Mouse (Mus musculus): ENCODE measurements around the gene Pitpnm3.
A peak's percentile ranks its signal among the peaks of the same experiment; 100 is the strongest.

The Pitpnm3 gene

DNA sequence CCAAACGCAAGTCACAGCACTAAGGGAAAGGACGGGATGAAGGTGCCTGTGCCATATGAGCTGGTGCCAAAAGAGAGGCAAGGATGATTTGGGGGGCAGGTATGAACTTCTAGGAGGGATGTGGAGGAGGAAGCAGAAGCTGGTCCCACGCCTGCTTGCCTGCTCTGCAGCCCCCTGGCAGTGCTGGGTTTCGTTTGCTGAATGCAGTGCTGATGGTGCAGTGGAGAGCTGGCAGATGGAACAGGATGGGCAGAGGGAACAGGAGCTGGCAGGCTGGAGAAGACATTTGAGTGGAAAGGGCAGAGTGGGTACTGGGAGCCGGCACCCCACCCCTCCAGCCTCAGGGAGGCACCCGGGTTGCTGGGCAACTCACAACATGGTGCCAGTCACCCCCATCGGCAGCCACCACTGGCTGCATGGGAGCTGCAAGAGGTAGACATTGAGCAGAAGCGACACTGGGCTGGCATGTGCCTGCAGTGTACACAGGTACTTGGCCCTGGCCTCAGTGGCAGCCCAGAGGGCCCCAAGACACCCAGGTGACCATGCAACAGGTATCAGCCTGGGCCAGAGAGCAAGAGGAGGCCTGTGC is 86.3 kb downstream of the Pitpnm3 start:
- no peak for DNase-seq

DNA sequence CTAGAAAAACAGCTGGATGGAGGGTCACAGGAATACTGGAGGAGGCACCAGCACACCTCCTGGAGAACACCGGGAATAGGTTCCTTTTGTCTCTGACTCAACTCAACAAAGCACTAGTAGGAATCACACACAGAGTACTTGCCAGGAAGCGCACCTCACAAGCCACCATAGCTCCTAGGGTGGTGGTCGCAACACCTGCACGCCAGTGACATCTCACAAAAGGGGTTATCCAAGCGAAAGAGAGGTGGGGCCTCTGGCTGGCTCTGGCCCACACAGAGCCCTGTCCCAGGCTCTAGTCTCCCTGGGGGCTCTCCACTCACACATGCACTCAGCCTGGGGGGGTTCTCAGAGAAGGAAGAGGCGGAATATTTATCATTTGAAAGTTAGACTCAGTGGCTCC is 86.8 kb downstream of the Pitpnm3 start:
- DNase-seq: no peak

DNA sequence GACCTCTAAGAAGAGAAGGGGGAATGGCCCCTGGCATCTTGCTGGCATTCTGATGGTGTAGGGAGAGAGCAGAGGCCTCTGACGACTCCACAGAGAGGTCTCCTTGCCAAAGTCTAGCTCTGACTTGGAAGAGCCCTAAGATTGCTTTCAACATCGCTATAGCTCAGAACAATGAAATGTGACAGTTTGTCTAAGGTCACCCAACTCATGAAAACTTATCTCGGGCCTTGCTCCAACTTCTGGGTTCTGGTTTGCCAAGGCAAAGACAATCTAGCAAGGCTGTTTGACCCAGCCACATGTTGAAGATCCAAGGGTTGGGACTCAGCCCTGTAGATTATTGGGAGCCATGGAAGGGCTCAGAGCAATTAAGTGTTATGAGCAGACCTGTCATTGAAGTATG is 91.3 kb downstream of the Pitpnm3 start:
- DNase-seq: no peak

DNA sequence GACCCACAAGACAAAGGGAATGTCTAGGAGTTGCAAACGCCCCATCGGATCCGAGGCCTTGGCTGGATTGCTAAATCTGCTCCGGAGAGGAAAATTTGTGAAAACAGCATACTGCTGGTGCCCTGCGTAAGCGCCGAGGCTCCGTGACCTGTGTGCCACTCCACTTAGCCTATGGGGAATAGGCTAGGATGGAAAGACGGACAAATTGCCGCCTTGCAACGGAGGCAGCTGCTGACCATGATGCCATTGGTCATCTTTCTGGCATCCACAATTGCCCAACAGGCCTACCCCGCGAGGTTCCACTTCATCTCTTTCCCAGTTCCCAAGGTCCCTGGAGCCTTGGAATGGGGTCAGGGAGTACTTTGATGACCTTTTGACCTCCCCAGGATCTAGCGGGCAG is 92.9 kb downstream of the Pitpnm3 start:
- DNase-seq: no peak

DNA sequence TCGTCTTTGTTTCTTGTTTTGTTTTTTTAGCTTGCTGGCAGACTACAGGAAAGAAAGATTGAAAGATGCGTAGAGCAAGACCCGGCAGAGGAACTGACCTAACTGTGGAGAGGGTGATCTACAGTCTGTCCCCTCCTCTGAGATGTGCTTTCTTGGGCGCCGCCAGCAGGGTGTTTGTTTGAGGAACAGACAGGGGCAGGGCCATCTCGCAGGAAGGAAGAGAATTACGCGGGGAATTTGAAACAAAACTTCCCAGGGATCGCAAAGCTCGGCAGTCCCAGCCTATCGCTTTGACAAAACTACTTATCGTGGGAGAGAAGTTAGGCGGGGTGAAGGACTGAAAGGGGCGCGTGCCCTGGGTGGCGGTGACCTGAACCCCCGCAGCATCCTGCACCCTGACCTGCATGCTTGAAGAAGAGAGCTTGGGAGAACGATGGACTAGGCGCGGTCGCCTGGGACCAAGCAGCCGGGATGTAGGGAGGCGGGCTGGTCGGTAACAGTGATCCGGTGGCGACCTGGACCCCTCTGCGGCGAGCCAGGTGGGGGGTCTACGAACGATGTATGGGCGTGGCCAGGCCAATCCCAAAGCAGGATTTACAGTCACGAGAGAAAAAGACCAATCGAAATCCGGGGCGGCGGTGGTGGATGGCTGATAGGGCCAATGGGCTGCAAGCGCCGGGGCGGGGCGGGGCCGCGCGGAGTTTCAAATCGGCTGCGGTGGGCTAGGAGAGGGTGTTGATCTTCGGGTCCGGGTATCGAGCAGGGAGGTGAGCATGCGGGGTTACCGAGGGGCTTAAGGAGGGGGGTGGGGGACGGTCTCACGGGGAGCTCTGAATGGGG is 93.6 kb downstream of the Pitpnm3 start, which contains the start of gene Pimreg:
Gene Pimreg (plus strand): TSS at position 265 of the 840 bp plus-strand sequence.
- DNase-seq: peak; percentile 88

DNA sequence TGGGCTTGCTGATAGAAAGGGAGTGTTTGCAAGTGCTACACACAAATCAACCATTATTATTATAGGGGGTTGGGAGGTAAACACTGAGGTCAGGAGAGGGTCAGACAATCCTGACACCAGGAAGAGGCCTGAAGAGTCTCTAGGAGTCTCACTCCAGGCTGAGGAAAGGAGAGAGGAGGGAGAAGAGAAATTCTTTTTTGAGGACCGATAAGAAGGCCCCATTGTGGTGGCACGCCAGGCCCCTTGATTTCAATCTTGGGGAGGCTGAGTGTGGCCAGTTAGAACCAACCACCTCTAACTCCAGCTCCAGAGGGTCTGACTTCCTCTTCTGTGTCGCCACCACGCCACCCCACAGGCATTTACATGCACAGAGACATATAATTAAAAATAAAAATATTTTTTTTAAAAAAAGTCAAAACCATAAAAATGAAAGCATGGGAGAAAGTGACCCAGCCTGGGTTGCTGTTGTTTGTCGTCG is 94.2 kb downstream of the Pitpnm3 start:
- DNase-seq: no peak

DNA sequence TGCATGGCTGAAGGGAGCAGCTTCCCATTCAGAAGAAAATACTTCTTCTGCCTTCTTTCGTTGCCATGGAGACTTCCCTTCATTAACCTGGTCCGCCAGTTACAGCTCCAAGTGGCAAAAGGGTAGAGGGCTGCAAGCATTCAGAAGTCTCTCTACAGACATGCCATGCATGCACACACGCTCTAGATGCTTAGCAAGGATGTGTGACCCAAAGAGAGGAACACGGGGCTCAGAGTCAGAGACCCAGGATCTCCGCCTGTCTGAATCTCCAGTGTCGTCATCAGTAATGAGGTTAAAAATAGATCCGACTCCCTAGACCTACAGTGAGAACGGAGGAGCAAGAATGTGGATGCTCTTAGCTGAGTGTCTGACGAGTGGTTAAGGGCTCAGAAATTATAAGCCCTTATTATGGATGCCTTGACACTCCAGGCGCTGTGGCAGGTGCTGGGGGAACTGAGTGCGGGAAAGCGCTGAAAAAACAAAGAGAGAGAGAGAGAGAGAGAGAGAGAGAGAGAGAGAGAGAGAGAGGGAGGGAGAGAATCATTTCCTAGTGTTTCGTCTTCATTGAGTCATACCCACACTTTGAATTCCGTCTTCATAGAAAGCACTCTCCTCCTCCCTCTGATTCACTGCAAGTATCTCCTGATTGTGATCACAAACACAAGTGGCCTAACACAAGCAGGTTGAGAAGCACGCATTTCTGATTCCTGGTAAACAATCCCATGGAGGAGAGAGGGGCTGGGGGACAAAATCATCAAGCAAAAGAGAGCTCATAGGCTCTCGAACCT is 95.8 kb downstream of the Pitpnm3 start:
- DNase-seq: no peak

DNA sequence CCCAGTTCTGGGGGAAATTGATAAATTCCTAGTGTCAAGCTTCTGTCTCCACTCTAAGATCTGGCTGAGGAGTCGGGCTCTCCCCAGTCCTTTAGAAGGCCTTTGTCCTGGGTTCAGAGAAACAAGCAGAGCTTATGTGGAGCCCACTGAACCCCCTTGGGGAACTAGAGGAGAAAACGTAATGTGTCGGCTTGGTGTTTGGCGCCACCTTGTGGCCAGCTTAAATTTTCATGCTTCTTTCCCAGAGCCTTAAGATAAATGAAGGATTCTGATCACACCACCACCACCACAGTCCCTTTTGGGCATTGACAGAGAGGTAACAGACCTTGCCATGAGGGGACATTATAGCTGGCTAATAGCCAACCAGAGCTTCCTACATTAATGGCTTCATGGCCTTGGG is 97.6 kb downstream of the Pitpnm3 start:
- peak; percentile 79 for DNase-seq

DNA sequence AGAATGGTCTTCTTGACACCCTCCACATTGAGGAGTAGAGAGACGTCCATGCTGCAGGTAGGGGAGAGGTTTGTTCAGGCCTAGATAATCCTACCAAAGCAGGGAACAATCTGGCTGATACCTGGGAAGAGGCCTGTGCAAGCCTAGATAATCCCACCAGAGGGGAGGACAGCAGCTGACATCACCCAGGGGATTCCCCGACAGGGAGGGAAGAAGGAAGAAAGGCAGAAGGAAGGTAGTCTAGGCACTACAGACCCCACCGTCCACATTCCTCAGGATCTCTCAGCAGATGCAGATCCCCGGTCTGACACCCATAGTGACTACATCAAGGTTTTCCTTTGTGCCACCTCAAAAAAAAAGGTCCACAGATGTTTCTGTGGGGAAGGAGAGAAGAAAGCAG is 98.2 kb downstream of the Pitpnm3 start, which contains the start of gene Aipl1:
Gene Aipl1 (minus strand): TSS at position 101 of the 400 bp plus-strand sequence.
- no peak for DNase-seq

DNA sequence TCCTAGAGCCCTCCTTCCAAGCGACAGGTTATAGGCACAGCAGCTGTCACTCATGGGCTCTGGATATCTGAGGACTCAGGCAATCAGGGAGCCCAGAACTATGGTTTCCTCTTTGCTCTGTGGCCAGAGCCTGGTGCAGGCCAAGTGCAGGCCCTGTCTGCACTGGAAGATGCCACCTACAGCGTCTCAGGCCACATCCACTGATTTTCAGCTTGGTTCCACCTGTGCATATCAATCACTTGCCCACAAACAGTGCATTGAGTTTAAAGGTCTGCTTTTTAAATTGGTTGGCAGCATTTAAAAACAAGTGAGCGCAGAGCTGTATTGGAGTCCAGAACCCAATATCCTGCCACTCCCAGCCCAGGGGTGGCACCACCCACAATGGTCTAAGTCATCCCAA is 103.0 kb downstream of the Pitpnm3 start:
- no peak for DNase-seq

DNA sequence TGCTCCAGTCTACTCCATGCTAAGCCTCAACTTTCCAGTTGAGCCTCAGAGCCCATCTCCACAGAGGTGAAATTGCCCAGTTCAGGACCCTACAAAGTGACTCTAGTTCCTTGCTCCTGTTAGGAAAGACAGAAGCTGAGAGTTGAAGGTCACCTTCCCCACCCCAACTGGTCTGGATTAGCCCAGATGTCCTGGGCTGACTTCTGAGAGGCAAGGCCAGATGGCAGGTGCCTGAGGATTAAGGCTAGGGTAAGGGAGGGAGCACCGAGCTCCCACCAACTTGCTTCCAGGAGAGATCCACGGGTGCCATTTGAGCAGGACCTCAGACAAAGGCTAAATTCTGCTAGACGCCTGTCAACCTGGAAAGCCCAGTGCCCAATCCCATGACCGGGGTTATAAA is 103.5 kb downstream of the Pitpnm3 start:
- DNase-seq: no peak

DNA sequence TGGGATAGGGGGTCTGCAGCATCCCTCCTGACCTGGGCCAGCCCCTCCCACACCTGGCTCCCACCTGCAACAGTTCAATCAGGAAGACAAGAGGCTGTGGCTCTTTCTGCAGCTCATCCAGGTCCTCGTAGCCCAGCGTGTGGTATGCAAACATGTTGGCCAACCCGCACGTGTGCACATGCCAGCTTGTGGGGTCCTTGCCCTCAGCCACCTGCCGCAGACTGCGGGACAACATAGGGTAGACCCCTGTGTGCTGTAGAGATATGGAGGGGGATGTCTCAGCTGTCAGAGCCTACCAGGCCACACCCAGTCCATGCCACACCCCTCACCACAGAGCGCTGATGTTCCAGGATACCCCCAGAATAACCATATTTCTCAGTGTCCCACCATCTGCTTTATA is 104.2 kb downstream of the Pitpnm3 start:
- no peak for DNase-seq

DNA sequence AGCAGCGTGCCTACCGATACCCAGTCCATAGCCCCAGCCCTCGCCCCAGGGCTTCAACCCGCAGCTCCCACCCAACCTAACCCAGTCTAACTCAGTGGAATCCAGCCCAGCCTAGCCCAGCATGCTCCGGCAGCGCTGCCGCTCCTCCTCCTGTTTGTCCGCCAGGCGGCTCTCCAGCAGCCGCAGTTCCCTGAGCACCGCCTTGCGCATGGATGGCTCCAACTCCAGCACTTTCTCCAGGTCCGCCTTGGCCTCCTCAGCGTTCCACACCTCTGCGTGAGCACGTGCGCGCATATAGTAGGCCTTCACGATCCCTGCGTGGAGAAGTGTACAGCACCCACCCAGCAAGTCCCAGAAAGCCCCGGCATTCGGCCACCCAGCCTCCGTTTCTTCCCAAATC is 106.4 kb downstream of the Pitpnm3 start:
- peak; percentile 74 for DNase-seq

DNA sequence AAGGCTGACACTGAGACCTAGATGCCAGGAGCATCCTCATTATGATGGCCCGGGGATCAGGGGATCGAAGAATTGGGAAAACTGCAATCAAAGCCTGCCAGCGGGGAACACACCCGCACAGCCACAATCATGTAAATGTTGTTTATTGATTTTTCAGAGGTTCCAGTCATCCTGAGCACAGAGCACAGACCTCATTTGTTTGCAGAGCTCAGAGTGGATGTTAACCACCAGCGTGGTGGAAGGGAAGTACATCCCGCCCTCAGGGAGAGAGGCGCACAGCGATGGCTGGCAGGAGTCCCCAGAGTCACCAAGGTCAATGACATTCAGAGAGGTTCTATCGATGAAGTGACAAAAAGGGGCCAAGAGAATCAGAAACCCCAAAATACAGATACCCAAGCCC is 107.7 kb downstream of the Pitpnm3 start:
- DNase-seq: no peak

DNA sequence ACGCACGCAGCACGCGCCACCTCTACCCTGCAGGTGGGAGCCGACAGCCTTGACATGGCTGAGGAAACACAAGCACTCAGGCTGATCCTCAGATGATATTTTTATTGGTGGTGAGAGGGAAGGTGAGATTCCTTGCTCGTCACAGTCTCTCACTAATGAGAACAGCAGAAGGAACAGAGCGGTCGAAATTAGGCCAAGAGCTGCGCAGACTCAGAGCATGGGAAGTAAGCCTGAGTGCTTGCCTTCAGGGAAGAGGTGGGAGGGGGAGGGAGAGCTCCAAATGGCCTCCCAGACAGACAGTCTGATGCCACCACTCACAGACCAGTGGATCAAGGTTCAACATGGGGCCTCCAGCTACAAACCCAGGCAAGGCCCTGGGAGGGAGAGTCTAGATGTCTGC is 109.1 kb downstream of the Pitpnm3 start:
- no peak for DNase-seq

DNA sequence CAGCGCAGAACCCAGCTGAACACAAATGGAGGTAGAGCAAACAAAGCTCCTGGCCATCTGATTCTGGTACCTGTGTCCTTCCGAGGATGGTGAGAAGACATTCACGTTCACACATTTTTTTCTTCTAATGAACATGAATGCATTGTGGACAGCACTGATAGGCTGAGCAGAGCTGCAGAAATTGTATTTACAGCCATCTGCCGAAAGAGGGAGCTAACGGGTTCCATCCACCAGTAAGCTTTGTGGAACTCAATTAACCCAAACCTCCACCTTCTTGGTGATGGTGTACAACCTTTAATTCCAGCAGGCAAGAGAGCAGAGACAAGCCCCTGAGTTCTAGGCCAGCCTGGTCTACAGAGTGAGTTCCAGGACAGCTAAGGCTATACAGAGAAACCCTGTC is 109.7 kb downstream of the Pitpnm3 start:
- DNase-seq: no peak

DNA sequence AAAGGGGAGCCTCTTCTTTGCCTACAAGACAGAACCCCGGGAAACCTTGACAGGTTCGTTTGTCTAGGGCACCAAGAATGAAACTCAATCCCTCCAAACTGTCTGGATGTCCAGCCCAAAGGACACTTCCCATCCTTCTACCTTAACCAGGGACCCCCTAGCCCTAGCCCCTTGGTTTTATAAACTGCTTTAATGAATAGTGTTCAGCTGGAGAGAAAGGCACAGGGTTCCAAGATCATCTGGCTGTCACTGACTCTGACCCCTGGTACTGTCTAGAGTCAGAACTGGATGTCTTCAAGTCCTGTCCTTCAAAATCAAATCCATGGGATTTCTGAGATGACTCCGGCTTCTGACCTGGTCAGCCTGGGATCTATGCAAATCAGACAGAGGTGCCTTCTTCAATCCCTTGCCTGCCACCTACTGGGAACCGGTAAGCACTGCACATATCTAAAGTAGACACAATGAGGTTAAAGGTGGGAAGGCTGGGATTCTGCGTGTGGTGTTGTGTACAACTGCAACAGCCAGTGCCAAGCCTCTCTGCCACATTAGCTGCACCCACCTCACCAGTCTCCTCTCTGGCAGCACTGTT is 111.3 kb downstream of the Pitpnm3 start:
- peak; percentile 53 for DNase-seq

DNA sequence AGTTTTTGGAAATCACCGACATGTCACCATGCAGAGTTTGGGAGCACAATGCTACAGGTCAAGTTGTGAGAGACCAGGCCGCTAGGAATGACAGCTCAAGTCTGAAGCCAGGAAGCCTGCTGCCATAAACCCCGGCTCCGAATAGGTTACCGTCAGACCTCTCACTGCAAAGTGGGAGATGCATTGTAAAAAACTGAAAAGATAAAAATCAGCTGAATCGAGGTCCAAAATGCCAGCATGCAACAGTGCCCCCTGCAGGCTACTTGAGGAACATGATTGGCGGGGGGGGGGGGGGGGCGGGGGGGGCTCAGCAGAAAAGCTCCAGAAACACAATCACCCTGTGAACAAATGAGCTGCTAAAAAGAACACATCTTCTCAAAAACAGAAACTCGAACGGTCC is 112.0 kb downstream of the Pitpnm3 start:
- peak; percentile 42 for DNase-seq

DNA sequence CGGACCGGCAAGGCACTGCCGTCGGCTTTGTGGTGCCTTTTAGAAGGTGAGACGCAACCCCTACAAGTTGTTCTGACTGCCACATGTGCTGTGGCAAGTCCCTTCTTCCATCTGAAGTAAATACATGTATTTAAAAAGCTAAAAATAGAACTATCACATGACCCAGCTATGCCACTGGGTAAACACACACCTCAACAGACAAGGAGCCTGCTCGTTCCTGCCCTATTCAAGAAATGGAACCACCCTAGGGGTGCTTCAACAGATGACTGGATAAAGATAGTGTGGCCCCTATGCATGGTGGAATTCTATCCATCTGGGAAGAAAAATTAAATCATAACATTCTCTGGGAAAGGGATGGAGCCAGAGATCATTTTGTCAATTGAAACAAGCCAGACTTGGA is 112.8 kb downstream of the Pitpnm3 start:
- no peak for DNase-seq

DNA sequence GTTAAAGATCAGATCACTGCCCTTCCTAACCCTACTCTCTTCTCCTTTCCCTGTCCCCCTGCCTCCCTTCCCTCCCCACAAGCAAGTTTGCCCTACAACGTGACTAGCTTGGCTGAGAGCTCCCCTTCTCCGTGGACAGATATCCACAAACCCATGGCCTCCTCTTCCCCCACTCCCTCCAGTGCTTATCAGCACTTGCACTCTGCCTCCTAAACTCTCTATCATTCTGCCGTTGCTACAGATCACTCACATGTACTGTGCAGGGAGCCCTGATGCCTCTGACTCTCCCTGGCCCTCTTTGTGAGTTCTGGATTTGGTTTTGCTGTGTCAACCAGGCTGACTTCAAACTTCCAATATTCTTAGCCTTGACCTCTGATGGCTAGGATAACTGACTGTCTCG is 114.6 kb downstream of the Pitpnm3 start:
- no peak for DNase-seq

DNA sequence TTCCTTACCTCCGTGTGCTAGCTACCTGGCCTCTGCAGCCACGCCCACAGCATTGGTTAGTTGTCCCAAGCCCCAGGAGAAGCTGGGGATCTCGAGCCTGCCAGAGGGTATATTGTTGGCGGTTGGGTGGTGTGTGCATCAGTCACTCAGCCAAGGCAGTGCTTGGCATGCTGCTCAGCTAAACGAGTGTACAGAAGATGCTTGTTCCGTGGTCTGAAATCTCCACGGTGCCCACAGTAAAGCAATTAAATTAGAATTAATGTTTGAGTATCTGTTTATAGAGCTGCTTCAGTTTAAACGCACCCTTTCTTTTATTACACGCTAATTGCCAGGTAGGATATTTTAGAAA is 118.4 kb downstream of the Pitpnm3 start:
- DNase-seq: no peak

DNA sequence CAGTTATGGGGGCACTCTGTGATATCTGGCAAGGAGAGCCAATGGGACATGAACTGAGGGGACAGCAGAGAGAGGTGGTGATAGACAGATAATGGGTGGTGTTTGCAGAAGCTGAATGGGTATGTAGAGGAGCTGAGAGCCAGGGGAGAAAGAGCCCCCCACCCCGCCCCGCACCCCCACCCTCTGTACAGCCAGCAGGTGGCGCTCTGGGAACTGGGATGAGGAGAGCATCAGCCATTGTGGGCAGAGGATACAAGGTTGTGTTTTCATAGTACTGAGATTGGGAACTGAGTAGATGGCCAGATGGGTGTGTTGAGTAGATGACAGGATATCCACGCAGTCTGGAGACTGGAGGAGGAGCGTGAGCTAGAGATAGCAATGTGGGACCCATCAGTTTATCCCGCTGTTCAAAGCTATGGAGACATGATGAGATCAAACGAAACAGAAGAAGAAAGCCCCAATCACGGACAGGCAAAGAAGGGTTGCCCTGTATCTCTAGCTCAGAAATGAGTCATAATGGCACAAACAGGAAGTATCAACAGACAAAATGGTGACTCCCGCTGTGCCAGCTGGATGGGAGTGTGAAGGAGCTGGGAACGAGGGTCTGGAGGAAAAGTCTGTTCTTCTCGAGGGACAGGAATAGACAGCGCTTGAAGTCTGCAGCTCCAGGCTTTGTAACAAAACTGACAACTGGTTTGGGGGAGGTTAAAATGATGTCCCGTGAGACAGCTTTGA is 118.9 kb downstream of the Pitpnm3 start:
- no peak for DNase-seq

DNA sequence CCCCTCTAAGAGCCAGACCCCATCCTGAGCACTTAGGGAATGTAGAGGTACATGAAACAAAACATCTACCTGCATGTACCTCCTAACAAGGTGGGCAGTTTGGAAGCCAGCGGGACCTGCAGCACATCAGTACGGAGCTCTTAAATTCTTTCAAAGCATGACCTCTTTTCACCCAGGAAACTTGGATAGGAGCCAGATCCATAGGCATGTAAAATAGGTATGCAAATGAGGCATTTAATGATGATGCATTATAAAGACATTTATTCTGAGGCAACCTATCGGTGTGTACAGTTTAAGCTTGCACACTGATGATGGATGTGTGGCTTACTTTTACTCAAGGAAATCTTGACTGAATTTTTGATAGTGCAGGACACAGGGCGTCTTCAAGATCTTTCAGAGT is 120.9 kb downstream of the Pitpnm3 start:
- DNase-seq: no peak

Data from right cerebral cortex, postnatal 14 days (tissue).